Mouse (Mus musculus) lung, embryonic 15.5 days (tissue): ENCODE results near the gene Ankrd45. TPM values are rescaled to one million over a fixed set of nuclear protein-coding genes. Genes with fewer than 3 reads are reported as not detected.
A peak's percentile ranks its signal among the peaks of the same experiment; 100 is the strongest.
"Not testable (repeated sequence)": the region's sequence is repeated elsewhere in the genome, so short reads cannot be mapped to it uniquely, and the experiment has no call there.

Source experiments
- ATAC-seq: fragments of 200-750 bp; cut with Nextera tagmentation; 2 replicates; pipeline ENCODE4 v1.8.0; 2017; ENCODE audit warnings: moderate number of reproducible peaks, borderline replicate concordance; ENCODE audit not compliant: low FRiP score, low TSS enrichment; ENCODE audit errors: extremely low read depth
- H3K27ac ChIP-seq: fragments of 300-500 bp; sonication (generic); 2 replicates; pipeline ENCODE4 v1.5.1; 2015; ENCODE audit warnings: moderate library complexity, mild to moderate bottlenecking, inconsistent platforms
- H3K27me3 ChIP-seq: fragments of 300-500 bp; sonication (generic); 2 replicates; pipeline ENCODE4 v1.6.1; 2015; ENCODE audit warnings: inconsistent platforms
- H3K36me3 ChIP-seq: fragments of 300-500 bp; sonication (generic); 2 replicates; pipeline ENCODE4 v1.6.1; 2015; ENCODE audit warnings: inconsistent platforms
- H3K4me1 ChIP-seq: fragments of 300-500 bp; sonication (generic); 2 replicates; pipeline ENCODE4 v1.6.1; 2015; ENCODE audit warnings: inconsistent platforms
- H3K4me2 ChIP-seq: fragments of 300-500 bp; sonication (generic); 2 replicates; pipeline ENCODE4 v1.6.1; 2015; ENCODE audit warnings: inconsistent platforms, mild to moderate bottlenecking, moderate library complexity
- H3K4me3 ChIP-seq: fragments of 300-500 bp; sonication (generic); 2 replicates; pipeline ENCODE4 v1.5.1; 2015; ENCODE audit warnings: mild to moderate bottlenecking, inconsistent platforms
- H3K9ac ChIP-seq: fragments of 300-500 bp; sonication (generic); 2 replicates; pipeline ENCODE4 v1.6.1; 2015; ENCODE audit warnings: inconsistent platforms
- H3K9me3 ChIP-seq: fragments of 300-500 bp; sonication (generic); 2 replicates; pipeline ENCODE4 v1.6.1; 2016; ENCODE audit warnings: inconsistent platforms
- WGBS: fragments of 180-500 bp; shearing (Covaris S2); methylation state at CpG from one replicate; pipeline ENCODE4 v1.1.7; 2015; 5-methylcytosine and 5-hydroxymethylcytosine counted together
- polyA plus RNA-seq: library from polyadenylated mRNA; unstranded; fragments of >200 nt; fragmentation: Nextera tagmentation; extraction: Ambion mirVana; gene quantifications from 2 replicates; pipeline ENCODE4 v1.2.1, GENCODE M21; 2015

The Ankrd45 gene
- polyA plus RNA-seq, 1 experiment from 2014 or later, result 1.0 TPM

GRCm38 (mm10) chr1:161143216-161143615 is 725 bp downstream of the Ankrd45 start:
- H3K4me2 ChIP-seq, result no peak overlapping the region

GRCm38 (mm10) chr1:161145611-161146010 is 3.1 kb downstream of the Ankrd45 start:
- not testable (repeated sequence) for H3K4me1 ChIP-seq, H3K4me3 ChIP-seq, H3K9ac ChIP-seq, H3K27ac ChIP-seq, H3K4me2 ChIP-seq, H3K27me3 ChIP-seq, H3K9me3 ChIP-seq, H3K36me3 ChIP-seq, ATAC-seq
- 77% methylated on average over 8 of the region's 8 CpGs for WGBS

More at GRCm38 (mm10) chr1:161143216-161143615, 725 bp downstream of the Ankrd45 start:
- no peaks in the 10 kb centered on the region for H3K9me3 ChIP-seq
- H3K4me3 ChIP-seq, result no peak overlapping the region
- H3K27me3 ChIP-seq, result 0 out of 2 replicates have a peak, but pooled peaks cover 3% of the 10 kb centered on the region
- no peak for ATAC-seq
- H3K27ac ChIP-seq, result no peak overlapping the region
- H3K36me3 ChIP-seq, result no peaks in the 10 kb centered on the region
- H3K9ac ChIP-seq, result no peak overlapping the region
- WGBS, result 78% methylated on average over 7 of the region's 7 CpGs
- H3K4me1 ChIP-seq, result peaks cover 5% of the 10 kb centered on the region; the same call in 1 of the 2 replicates

DNA sequence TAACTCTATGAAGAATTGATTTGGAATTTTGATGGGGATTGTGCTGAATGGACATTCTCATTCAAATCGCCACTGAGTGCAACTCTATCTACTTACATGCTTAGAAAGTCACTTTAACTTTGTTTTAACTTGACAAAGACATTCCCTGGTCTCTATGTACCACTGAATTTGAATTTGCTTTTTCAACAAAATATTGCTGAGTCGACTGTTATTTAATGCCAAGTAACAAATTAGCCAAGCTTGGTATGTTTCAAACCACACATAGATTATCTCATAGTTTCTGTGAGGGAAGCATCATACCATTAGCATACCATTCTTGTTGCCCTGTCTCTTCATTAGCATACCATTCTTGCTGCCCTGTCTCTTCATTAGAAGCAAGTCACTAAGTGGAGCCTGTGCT is 5.4 kb downstream of the Ankrd45 start:
- Histone ChIP-seq H3K4me3 (no peak overlapping the region), H3K36me3 (no peaks in the 10 kb centered on the region), H3K4me1 (no peaks in the 10 kb centered on the region; the same call in 1 of the 2 replicates), H3K4me2 (no peak overlapping the region), H3K9ac (no peak overlapping the region), H3K27ac (no peak overlapping the region), H3K9me3 (no peaks in the 10 kb centered on the region), H3K27me3 (no peaks in the 10 kb centered on the region)
- 68% methylated on average over 2 of the region's 2 CpGs for WGBS
- no peak for ATAC-seq

DNA sequence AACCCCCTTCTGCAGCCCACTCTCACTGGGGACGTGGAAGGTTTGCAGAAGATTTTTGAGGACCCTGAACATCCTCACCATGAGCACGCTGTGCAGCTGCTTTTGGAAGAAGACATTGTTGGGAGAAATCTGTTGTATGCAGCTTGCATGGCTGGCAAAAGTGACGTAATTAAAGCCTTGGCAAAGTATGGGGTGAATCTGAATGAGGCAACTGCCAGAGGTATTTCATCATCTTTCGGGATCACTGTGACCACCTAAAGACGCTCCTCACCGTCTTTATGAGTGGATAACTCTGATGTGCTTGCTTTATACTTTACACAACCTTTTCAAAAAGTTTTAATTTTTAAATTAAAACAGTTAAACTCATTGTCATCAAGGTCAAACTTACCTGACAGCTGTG is 8.6 kb downstream of the Ankrd45 start:
- Histone ChIP-seq H3K27ac (no peak overlapping the region), H3K9ac (no peak overlapping the region), H3K4me3 (no peak overlapping the region), H3K36me3 (no peaks in the 10 kb centered on the region), H3K27me3 (no peaks in the 10 kb centered on the region), H3K4me2 (no peak overlapping the region), H3K4me1 (no peaks in the 10 kb centered on the region), H3K9me3 (no peaks in the 10 kb centered on the region)
- no peak for ATAC-seq
- 71% methylated on average over 6 of the region's 6 CpGs for WGBS

DNA sequence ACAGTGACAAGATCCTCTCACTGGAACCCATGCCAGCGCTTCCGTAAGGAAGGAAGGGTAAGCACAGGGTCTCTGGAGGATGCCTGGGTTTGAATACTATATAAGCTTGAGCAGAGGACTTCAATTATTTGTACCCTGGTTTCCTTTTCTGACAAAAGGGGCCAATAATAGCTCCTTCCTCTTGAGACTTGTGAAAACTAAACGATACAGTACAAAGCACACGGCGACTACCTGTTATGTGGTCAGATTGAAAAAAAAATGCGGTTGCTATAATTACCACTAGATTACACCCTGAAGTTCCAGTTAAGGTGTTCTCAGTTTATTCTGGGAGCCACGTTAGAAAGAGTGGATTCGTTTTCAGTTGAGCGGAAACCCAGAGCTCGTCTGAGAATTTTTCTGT is 14.1 kb downstream of the Ankrd45 start:
- H3K27me3 ChIP-seq, result no peaks in the 10 kb centered on the region
- WGBS, result 75% methylated on average over 10 of the region's 10 CpGs
- no peak for ATAC-seq

GRCm38 (mm10) chr1:161159214-161159613 is 16.7 kb downstream of the Ankrd45 start, which contains the start of gene Tex50:
Tex50 (minus strand) TSS chr1:161159314.
- 84% methylated on average over 3 of the region's 3 CpGs for WGBS
- H3K36me3 ChIP-seq, result no peaks in the 10 kb centered on the region
- H3K27me3 ChIP-seq, result no peaks in the 10 kb centered on the region
- H3K9ac ChIP-seq, result no peak within 1 kb of the TSS
- peaks cover 4% of the 10 kb centered on the region; the same call in 1 of the 2 replicates for H3K9me3 ChIP-seq
- no peak for ATAC-seq
- no peak within 1 kb of the TSS for H3K4me2 ChIP-seq
- H3K4me3 ChIP-seq, result no peak within 1 kb of the TSS
- H3K27ac ChIP-seq, result no peak within 1 kb of the TSS
- H3K4me1 ChIP-seq, result no peaks in the 10 kb centered on the region

More for the DNA sequence above, 14.1 kb downstream of the Ankrd45 start:
- H3K9ac ChIP-seq, result no peak overlapping the region
- H3K4me1 ChIP-seq, result no peaks in the 10 kb centered on the region
- H3K36me3 ChIP-seq, result no peaks in the 10 kb centered on the region
- no peak overlapping the region for H3K4me2 ChIP-seq
- H3K4me3 ChIP-seq, result no peak overlapping the region
- H3K9me3 ChIP-seq, result no peaks in the 10 kb centered on the region
- no peak overlapping the region for H3K27ac ChIP-seq

DNA sequence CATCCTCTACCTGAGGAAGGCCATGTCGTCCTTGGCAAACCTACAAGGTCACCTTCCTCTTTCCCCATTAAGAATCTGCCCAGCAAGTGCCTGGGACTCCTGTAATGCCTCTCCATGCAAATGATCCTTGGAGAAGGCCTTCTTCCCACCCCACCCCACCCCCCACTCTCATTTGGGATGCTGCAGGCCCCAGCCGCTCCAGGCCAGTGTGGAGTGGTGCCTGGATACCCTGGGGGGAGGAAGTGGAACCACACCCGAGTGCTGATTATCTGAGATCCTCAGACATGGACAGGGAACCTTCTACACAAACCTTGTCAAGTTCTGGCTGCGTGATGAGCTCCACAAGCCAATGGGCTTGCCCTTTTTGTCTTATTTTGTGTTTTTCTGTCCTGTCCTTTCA is 17.8 kb downstream of the Ankrd45 start:
- Histone ChIP-seq H3K4me2 (no peak overlapping the region), H3K9ac (no peak overlapping the region), H3K27me3 (no peaks in the 10 kb centered on the region), H3K27ac (no peak overlapping the region), H3K4me3 (no peak overlapping the region), H3K9me3 (peaks cover 4% of the 10 kb centered on the region; the same call in 1 of the 2 replicates), H3K4me1 (no peaks in the 10 kb centered on the region), H3K36me3 (no peaks in the 10 kb centered on the region)
- 53% methylated on average over 4 of the region's 4 CpGs for WGBS
- no peak for ATAC-seq

DNA sequence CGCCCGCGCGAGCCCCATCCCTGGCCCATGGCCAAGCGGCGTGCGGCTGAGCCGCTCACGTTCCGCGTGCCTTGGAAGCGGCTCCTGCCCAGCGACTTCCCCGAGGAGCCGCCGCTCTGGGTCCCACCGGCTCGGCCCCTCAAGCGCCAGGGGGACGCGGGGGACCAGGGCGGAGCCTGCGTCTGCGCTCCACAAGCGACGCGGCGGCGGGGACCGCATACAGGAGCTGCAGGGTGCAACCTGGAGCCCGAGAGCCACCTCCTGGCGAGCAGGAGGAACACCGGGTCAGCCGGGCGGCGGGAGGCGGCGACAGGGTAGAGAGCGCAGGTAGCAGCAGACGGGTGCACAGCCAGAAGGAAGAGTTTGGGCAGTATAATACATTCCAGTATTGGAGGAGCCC is 28.2 kb downstream of the Ankrd45 start:
- H3K9me3 ChIP-seq, result no peaks in the 10 kb centered on the region
- H3K4me3 ChIP-seq, result peak overlapping the region; percentile 49
- H3K27me3 ChIP-seq, result peaks cover 29% of the 10 kb centered on the region
- WGBS, result 1% methylated on average over 40 of the region's 40 CpGs
- peak overlapping the region; percentile 35 for H3K9ac ChIP-seq
- H3K36me3 ChIP-seq, result no peaks in the 10 kb centered on the region
- H3K4me1 ChIP-seq, result no peaks in the 10 kb centered on the region
- peak; percentile 86 for ATAC-seq
- no peak overlapping the region for H3K27ac ChIP-seq
- H3K4me2 ChIP-seq, result peak overlapping the region; percentile 79

DNA sequence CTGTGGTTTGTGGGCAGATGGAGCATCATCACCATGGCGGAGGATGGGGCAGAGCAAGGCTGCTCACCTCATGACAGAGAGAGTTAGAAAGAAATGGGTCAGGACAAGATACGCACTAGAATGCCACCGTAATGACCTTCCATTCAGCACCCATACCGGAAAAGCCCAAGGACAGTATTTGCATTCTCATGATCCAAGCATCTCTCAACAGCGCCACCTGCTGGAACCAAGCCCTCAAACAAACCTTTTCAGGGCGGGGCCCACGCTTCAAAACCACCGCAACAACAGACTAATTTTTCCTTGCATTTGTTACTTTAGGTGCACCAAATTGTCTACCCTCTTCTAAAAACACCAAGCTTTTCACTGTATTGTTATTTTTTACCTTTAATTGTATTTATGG is 38.2 kb downstream of the Ankrd45 start:
- ATAC-seq, result no peak
- 46% methylated on average over 8 of the region's 8 CpGs for WGBS
- H3K27ac ChIP-seq, result no peak overlapping the region
- H3K9me3 ChIP-seq, result no peaks in the 10 kb centered on the region
- no peak overlapping the region for H3K9ac ChIP-seq
- H3K4me2 ChIP-seq, result no peak overlapping the region
- H3K4me1 ChIP-seq, result no peaks in the 10 kb centered on the region
- H3K27me3 ChIP-seq, result no peaks in the 10 kb centered on the region
- H3K4me3 ChIP-seq, result no peak overlapping the region
- no peaks in the 10 kb centered on the region for H3K36me3 ChIP-seq

GRCm38 (mm10) chr1:161182386-161182785 is 39.9 kb downstream of the Ankrd45 start:
- no peak overlapping the region for H3K4me2 ChIP-seq
- no peaks in the 10 kb centered on the region for H3K27me3 ChIP-seq
- H3K9me3 ChIP-seq, result no peaks in the 10 kb centered on the region
- no peak overlapping the region for H3K27ac ChIP-seq
- WGBS, result 73% methylated on average over 9 of the region's 9 CpGs
- ATAC-seq, result no peak
- no peak overlapping the region for H3K9ac ChIP-seq
- H3K4me3 ChIP-seq, result no peak overlapping the region
- H3K4me1 ChIP-seq, result no peaks in the 10 kb centered on the region
- H3K36me3 ChIP-seq, result no peaks in the 10 kb centered on the region

GRCm38 (mm10) chr1:161183677-161184076 is 41.2 kb downstream of the Ankrd45 start:
- H3K4me3 ChIP-seq, result no peak overlapping the region
- H3K27ac ChIP-seq, result no peak overlapping the region
- H3K4me2 ChIP-seq, result no peak overlapping the region
- no peak overlapping the region for H3K9ac ChIP-seq
- H3K4me1 ChIP-seq, result no peaks in the 10 kb centered on the region
- 56% methylated on average over 9 of the region's 9 CpGs for WGBS
- H3K36me3 ChIP-seq, result no peaks in the 10 kb centered on the region
- H3K9me3 ChIP-seq, result no peaks in the 10 kb centered on the region
- ATAC-seq, result no peak
- no peaks in the 10 kb centered on the region for H3K27me3 ChIP-seq

DNA sequence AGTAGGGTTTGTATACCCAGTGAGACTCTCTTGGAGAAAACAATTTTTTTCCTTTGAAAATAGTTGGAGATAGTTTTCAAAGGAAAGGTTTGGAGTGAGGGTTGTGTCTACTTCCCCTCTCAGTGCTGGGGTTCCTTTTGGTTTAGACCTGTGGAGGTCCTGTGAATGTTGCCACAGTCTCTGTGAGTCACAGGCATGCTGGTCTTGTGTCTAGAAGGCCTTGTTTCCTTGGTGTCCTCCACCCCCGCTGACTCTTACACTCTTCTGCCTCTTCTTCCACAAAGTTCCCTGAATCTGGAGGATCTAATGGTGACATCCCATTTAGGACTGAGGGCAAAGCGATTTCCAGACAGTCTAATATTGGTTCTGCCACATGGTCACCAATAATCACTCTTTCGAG is 42.9 kb downstream of the Ankrd45 start:
- Histone ChIP-seq H3K36me3 (no peaks in the 10 kb centered on the region), H3K4me1 (no peaks in the 10 kb centered on the region), H3K4me2 (no peak overlapping the region), H3K27me3 (no peaks in the 10 kb centered on the region), H3K27ac (no peak overlapping the region), H3K9me3 (no peaks in the 10 kb centered on the region), H3K4me3 (no peak overlapping the region), H3K9ac (no peak overlapping the region)
- no peak for ATAC-seq
- WGBS, result 81% methylated on average over 3 of the region's 3 CpGs
